Mouse (Mus musculus): Measurements from ENCODE around the gene Rxrb.

GRCm38 (mm10) chr17:34068864-34069263, 37.3 kb downstream of the Rxrb start:
- TF ChIP-seq CTCF (IDR thresholded peaks at IDR 0.05; ENCODE audit: low read depth) = no peak
- no peak for TF ChIP-seq EP300 (IDR thresholded peaks at IDR 0.05; ENCODE audit: low read depth)

All from liver, embryonic 14.5 days (tissue).